Mouse (Mus musculus) limb, embryonic 14.5 days (tissue): ENCODE data around the gene Mtfmt. TPM values are rescaled to one million over a fixed set of nuclear protein-coding genes. Genes with fewer than 3 reads are reported as not detected.
A peak's percentile ranks its signal among the peaks of the same experiment; 100 is the strongest.

ENCODE experiments used
- ATAC-seq: fragments of 200-750 bp; cut with Nextera tagmentation; 2 replicates; pipeline ENCODE4 v1.8.0; 2017; ENCODE audit warnings: low read depth, moderate number of reproducible peaks, moderate TSS enrichment; ENCODE audit not compliant: low FRiP score
- DNase-seq: peaks from one replicate; pipeline ENCODE4 v3.0.0-alpha.2; 2015; ENCODE audit warnings: low spot score
- H3K27ac ChIP-seq: fragments of 300-500 bp; sonication (generic); replicated peaks from 2 replicates; pipeline ENCODE4 v1.5.1; 2014; ENCODE audit warnings: low read depth, mild to moderate bottlenecking, low read length, moderate library complexity, mixed read lengths
- H3K27me3 ChIP-seq: fragments of 300-500 bp; sonication (generic); 2 replicates; pipeline ENCODE4 v1.6.1; 2014; ENCODE audit warnings: low read length, mixed read lengths; ENCODE audit not compliant: control insufficient read depth, insufficient read depth
- H3K36me3 ChIP-seq: fragments of 300-500 bp; sonication (generic); 2 replicates; pipeline ENCODE4 v1.6.1; 2014; ENCODE audit warnings: mild to moderate bottlenecking, low read length, moderate library complexity, mixed read lengths; ENCODE audit not compliant: control insufficient read depth, insufficient read depth
- H3K4me1 ChIP-seq: fragments of 300-500 bp; sonication (generic); 2 replicates; pipeline ENCODE4 v1.6.1; 2014; ENCODE audit warnings: antibody characterized with exemption, low read length, mixed read lengths; ENCODE audit not compliant: control insufficient read depth, insufficient read depth
- H3K4me2 ChIP-seq: fragments of 300-500 bp; sonication (generic); replicated peaks from 2 replicates; pipeline ENCODE4 v1.6.1; 2014; ENCODE audit warnings: low read depth, mild to moderate bottlenecking, low read length, moderate library complexity; ENCODE audit not compliant: severe bottlenecking
- H3K4me3 ChIP-seq: fragments of 300-500 bp; sonication (generic); replicated peaks from 2 replicates; pipeline ENCODE4 v1.5.1; 2014; ENCODE audit warnings: low read length
- H3K9ac ChIP-seq: fragments of 300-500 bp; sonication (generic); 2 replicates; pipeline ENCODE4 v1.6.1; 2014; ENCODE audit warnings: mild to moderate bottlenecking, low read depth, low read length, moderate library complexity; ENCODE audit not compliant: severe bottlenecking
- H3K9me3 ChIP-seq: fragments of 300-500 bp; sonication (generic); 2 replicates; pipeline ENCODE4 v1.6.1; 2016; ENCODE audit warnings: low read length; ENCODE audit not compliant: control insufficient read depth
- POLR2A ChIP-seq: fragments of 200-500 bp; IDR thresholded peaks from 2 replicates; pipeline ENCODE4 v1.8.0; 2012; ENCODE audit warnings: inconsistent platforms, mild to moderate bottlenecking, moderate library complexity, borderline replicate concordance; ENCODE audit not compliant: insufficient read depth, insufficient read length; ENCODE audit errors: extremely low read depth
- WGBS: fragments of 180-500 bp; shearing (Covaris S2); extraction: QIAGEN DNeasy Blood & Tissue Kit; methylation state at CpG from one replicate; pipeline ENCODE4 v1.1.7; 2014; 5-methylcytosine and 5-hydroxymethylcytosine counted together
- polyA plus RNA-seq, 2 experiments: library from polyadenylated mRNA; depleted of rRNA in 1 of 2; stranded (reverse) in 1 of 2; unstranded in 1 of 2; fragments of >200 nt; fragmentation: Nextera tagmentation in 1 of 2; extraction: Ambion mirVana in 1 of 2; gene quantifications; 2 replicates each; pipeline versions ENCODE4 v1.2.1 to v1.2.3; 2012 to 2014

Mtfmt gene
- polyA plus RNA-seq, 2 experiments = 18.7 to 28.8 TPM

- no peaks in the 10 kb centered on the region for H3K4me1 ChIP-seq
- H3K27ac ChIP-seq = no peak overlapping the region
- 0 out of 2 replicates have a peak, but pooled peaks have one; percentile 20 for ATAC-seq
- no peaks in the 10 kb centered on the region for H3K36me3 ChIP-seq
- H3K4me2 ChIP-seq = no peak overlapping the region
- no peak overlapping the region for H3K9ac ChIP-seq
- 26% methylated on average over 6 of the region's 6 CpGs for WGBS
- no peak overlapping the region for H3K4me3 ChIP-seq
- DNase-seq = peak; percentile 61
- peaks cover 29% of the 10 kb centered on the region for H3K27me3 ChIP-seq
- H3K9me3 ChIP-seq = no peaks in the 10 kb centered on the region
- no peak for TF ChIP-seq POLR2A
Observed at GRCm38 (mm10) chr9:65392638-65393364, 42.8 kb upstream of the Mtfmt start.

GRCm38 (mm10) chr9:65393606-65394005 lies 42.0 kb upstream of the Mtfmt start:
- DNase-seq = no peak
- no peaks in the 10 kb centered on the region for H3K9me3 ChIP-seq
- no peak overlapping the region for H3K4me3 ChIP-seq
- H3K9ac ChIP-seq = no peak overlapping the region
- ATAC-seq = no peak
- H3K4me1 ChIP-seq = no peaks in the 10 kb centered on the region
- WGBS = 55% methylated on average over 2 of the region's 2 CpGs
- H3K27me3 ChIP-seq = peaks cover 29% of the 10 kb centered on the region
- no peak overlapping the region for H3K27ac ChIP-seq
- no peaks in the 10 kb centered on the region for H3K36me3 ChIP-seq
- no peak overlapping the region for H3K4me2 ChIP-seq
- TF ChIP-seq POLR2A = no peak

- H3K27me3 ChIP-seq = peaks cover 29% of the 10 kb centered on the region
- TF ChIP-seq POLR2A = no peak
- no peak overlapping the region for H3K4me3 ChIP-seq
- ATAC-seq (no peak), DNase-seq (no peak)
- H3K27ac ChIP-seq = no peak overlapping the region
- H3K36me3 ChIP-seq = no peaks in the 10 kb centered on the region
- no peak overlapping the region for H3K9ac ChIP-seq
- no peak overlapping the region for H3K4me2 ChIP-seq
- 64% methylated on average over 2 of the region's 2 CpGs for WGBS
- 0 out of 2 replicates have a peak, but pooled peaks cover 2% of the 10 kb centered on the region for H3K4me1 ChIP-seq
- H3K9me3 ChIP-seq = no peaks in the 10 kb centered on the region
Observed at GRCm38 (mm10) chr9:65394360-65394759, 41.2 kb upstream of the Mtfmt start.

GRCm38 (mm10) chr9:65398279-65398678 lies 37.3 kb upstream of the Mtfmt start, which contains the start of gene Rasl12:
Gene Rasl12 (plus strand): TSS chr9:65398506.
- Histone ChIP-seq H3K9ac (peak within 1 kb of the TSS; percentile 61), H3K27me3 (no peaks in the 10 kb centered on the region), H3K9me3 (no peaks in the 10 kb centered on the region), H3K4me1 (0 out of 2 replicates have a peak, but pooled peaks cover 2% of the 10 kb centered on the region), H3K27ac (no peak within 1 kb of the TSS), H3K36me3 (no peaks in the 10 kb centered on the region), H3K4me3 (peak within 1 kb of the TSS; percentile 57), H3K4me2 (peak within 1 kb of the TSS; percentile 76)
- peak; percentile 55; the same call in 1 of the 2 replicates for TF ChIP-seq POLR2A
- WGBS = 0% methylated on average over 24 of the region's 24 CpGs
- peak; percentile 90 for ATAC-seq
- DNase-seq = peak; percentile 80

- no peaks in the 10 kb centered on the region for H3K27me3 ChIP-seq
- ATAC-seq = no peak
- WGBS = 88% methylated on average over 6 of the region's 6 CpGs
Observed at GRCm38 (mm10) chr9:65399934-65400333, 35.6 kb upstream of the Mtfmt start.

More at GRCm38 (mm10) chr9:65399934-65400333, 35.6 kb upstream of the Mtfmt start:
- Histone ChIP-seq H3K9ac (no peak overlapping the region), H3K27ac (no peak overlapping the region), H3K36me3 (no peaks in the 10 kb centered on the region), H3K9me3 (no peaks in the 10 kb centered on the region), H3K4me3 (no peak overlapping the region), H3K4me2 (no peak overlapping the region), H3K4me1 (0 out of 2 replicates have a peak, but pooled peaks cover 2% of the 10 kb centered on the region)
- no peak for DNase-seq
- TF ChIP-seq POLR2A = no peak
